Mouse (Mus musculus): Measurements from ENCODE around the gene 4930544D05Rik.
"Not testable (repeated sequence)": the region's sequence is repeated elsewhere in the genome, so short reads cannot be mapped to it uniquely, and the experiment has no call there.

4930544D05Rik gene

GRCm38 (mm10) chr11:70615516-70616093 is at the start of gene 4930544D05Rik:
TSS of gene 4930544D05Rik (plus strand) at chr11:70615848.
- DNase-seq (ENCODE audit: low spot score in 2 of 2): no peak

DNA sequence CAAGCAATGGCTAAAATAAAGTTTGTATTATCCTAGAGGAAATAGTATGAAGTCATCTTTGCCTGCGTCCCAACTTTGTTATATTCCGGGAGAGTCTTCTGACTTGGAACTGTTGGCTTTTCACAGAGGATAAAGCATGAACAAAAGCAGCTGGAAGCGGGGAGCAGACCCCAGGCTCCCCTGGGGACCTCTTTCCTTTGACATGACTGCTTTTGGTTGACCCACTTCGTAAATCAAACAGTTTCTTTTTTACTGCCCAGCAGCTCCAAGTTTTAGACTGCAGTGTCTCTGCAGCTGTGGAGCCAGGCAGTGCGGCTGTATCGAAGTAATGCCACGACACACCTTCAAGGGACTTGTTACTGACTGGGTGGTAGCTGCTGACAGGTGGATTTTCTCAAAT is 49.1 kb upstream of the 4930544D05Rik start:
- no peak for DNase-seq (ENCODE audit: low spot score in 2 of 2)

- not testable (repeated sequence) for DNase-seq (ENCODE audit: low spot score in 2 of 2)
These were observed 45.0 kb upstream of the 4930544D05Rik start for GRCm38 (mm10) chr11:70570614-70571013.

GRCm38 (mm10) chr11:70571641-70572040 is 44.0 kb upstream of the 4930544D05Rik start:
- no peak for DNase-seq (ENCODE audit: low spot score in 2 of 2)

DNA sequence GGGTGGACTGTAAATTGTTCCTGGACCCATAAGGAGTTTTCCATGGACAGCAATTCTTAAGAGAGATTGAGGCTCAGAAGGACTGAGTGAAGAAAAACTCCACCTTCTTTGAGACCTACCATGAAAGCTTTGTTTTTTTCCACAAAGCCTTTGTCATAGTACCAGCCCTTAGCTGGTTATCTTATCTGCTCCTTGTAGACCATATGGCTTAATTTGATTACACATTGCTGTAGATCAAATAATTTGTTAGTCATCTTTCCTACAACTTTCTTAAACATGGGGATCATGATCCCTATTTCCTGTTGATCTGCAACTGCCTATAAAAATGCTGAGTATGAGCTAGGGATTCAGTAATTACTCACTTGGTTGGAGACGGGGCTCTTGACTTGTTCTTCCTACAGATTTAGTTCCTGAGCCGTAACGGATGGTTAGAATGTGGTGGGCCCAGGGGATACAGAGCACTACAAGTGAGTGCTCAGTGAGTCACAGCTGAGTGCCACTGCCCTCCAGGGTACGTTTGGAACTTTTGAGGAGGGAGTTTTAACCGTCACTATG is 43.2 kb upstream of the 4930544D05Rik start:
- no peak for DNase-seq (ENCODE audit: low spot score in 2 of 2)

GRCm38 (mm10) chr11:70573872-70574271 is 41.8 kb upstream of the 4930544D05Rik start:
- DNase-seq (ENCODE audit: low spot score in 2 of 2): no peak

- no peak for DNase-seq (ENCODE audit: low spot score in 2 of 2)
These were observed 38.4 kb upstream of the 4930544D05Rik start for GRCm38 (mm10) chr11:70577201-70577600.

GRCm38 (mm10) chr11:70578962-70579361 is 36.7 kb upstream of the 4930544D05Rik start:
- DNase-seq (ENCODE audit: low spot score in 2 of 2): no peak

DNA sequence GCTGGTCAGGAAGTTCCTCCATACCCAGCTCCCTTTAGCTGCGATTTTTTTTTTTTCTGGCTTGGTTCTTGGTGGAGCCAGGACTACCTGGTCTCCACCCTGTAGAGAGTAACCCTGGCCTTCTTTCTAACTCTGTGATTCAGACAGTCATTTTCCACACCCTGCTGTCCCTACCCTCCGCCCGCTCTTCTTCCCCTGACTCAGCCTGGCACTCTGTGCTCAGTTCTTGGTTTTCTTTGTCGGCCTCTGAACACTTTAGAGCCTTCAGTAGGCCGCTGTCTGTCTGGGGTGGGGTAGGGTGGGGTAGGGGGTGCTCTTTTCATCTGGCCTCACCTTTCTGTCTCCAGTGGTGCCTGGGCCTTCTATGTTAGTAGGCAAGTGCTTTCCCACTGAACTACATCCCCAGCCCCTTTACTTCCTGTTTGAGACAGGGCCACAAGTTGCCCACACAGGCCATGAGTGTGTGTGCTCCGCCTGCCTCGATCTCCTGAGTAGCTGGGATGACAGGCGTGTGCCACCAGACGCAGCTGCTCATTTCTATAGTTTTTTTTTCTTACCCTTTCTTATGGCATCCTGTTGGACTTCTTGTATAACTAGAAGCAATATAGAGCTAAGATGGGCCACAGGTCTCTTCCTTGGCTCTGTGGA is 35.8 kb upstream of the 4930544D05Rik start:
- no peak for DNase-seq (ENCODE audit: low spot score in 2 of 2)

- DNase-seq (ENCODE audit: low spot score in 2 of 2): no peak
These were observed 35.3 kb upstream of the 4930544D05Rik start for GRCm38 (mm10) chr11:70580358-70580720.

DNA sequence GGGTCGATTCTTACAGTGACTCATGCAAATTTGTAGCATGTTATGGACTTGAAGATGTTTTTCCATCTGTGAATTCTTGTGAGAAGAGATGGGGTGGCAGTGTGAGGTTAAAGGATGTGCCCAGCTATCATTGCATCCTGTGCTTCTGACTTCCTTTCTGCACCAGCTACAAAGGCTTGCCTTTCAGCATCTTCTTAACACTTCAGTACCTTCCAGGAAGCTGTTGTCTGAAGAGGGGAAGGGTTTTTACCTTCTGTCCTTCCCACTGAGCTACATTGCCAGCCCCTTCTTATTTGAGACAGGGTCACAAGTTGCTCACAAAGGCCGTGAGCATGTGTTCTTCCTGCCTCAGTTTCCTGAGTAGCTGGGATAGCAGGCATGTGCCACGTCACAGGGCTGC is 34.7 kb upstream of the 4930544D05Rik start:
- no peak for DNase-seq (ENCODE audit: low spot score in 2 of 2)

GRCm38 (mm10) chr11:70582196-70582595 is 33.5 kb upstream of the 4930544D05Rik start:
- DNase-seq (ENCODE audit: low spot score in 2 of 2): no peak

- no peak for DNase-seq (ENCODE audit: low spot score in 2 of 2)
These were observed 32.5 kb upstream of the 4930544D05Rik start for GRCm38 (mm10) chr11:70583022-70583714.

DNA sequence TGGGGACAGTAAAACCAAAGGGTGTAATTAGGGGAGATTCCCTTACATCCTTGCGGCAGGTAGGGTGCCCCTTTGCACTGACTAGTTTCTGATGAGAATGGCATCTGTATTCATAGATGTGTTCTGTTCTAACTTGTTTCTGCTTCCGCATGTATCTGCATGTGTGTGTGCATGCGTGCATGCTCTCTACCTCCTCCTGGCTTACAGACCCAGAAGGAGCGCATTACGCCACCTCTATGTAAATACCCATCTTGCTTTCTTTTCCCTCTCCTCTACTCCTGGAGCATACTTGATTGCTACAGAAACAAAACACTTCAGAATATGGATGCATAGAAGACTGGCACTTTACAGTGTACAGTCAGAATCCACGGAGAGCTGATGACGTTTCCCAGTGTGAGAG is 31.9 kb upstream of the 4930544D05Rik start:
- DNase-seq (ENCODE audit: low spot score in 2 of 2): no peak

DNA sequence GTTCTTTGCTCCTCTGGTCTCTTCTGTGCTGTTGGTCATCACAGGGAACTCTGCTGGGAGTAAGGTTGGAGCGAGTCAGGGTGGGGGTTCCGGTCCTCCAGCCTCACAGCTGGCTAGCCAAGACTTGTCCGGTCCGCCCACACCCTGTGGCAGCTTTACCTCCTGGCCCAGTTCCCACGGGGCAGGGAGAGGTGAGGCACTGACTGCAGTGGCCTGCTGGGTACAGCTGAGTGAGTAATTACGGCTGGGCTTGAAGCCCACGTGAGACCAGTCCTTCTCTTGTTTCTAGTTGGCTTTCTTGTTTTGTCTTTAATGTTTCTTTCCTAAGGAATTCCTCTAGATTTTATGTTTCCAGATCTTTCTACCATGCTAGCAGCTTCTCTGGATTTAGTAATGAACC is 30.2 kb upstream of the 4930544D05Rik start:
- DNase-seq (ENCODE audit: low spot score in 2 of 2): peak; percentile 55 to 77

GRCm38 (mm10) chr11:70586261-70586660 is 29.4 kb upstream of the 4930544D05Rik start:
- DNase-seq (ENCODE audit: low spot score in 2 of 2): no peak

DNA sequence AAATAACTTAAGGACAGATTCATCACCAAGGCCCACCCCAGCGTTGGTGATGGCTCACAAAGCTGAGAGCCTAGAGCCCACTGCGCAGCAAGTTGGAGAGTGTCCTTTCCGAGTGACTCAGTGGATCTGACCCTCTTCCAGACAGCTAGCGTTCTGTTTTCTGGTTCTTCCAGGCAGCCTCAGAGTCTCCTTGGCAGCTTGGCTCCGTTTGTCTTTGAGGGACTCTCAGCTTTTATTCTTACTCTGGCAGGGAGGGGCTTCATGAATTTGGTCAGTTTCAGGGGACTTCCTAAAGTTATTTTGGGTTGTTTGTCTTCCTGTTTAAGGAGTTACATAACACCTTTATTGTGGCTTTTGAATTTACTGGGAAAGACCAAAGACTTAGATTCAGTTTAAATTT is 28.7 kb upstream of the 4930544D05Rik start:
- no peak for DNase-seq (ENCODE audit: low spot score in 2 of 2)

- DNase-seq (ENCODE audit: low spot score in 2 of 2): no peak
These were observed 23.9 kb upstream of the 4930544D05Rik start for GRCm38 (mm10) chr11:70591733-70592132.

DNA sequence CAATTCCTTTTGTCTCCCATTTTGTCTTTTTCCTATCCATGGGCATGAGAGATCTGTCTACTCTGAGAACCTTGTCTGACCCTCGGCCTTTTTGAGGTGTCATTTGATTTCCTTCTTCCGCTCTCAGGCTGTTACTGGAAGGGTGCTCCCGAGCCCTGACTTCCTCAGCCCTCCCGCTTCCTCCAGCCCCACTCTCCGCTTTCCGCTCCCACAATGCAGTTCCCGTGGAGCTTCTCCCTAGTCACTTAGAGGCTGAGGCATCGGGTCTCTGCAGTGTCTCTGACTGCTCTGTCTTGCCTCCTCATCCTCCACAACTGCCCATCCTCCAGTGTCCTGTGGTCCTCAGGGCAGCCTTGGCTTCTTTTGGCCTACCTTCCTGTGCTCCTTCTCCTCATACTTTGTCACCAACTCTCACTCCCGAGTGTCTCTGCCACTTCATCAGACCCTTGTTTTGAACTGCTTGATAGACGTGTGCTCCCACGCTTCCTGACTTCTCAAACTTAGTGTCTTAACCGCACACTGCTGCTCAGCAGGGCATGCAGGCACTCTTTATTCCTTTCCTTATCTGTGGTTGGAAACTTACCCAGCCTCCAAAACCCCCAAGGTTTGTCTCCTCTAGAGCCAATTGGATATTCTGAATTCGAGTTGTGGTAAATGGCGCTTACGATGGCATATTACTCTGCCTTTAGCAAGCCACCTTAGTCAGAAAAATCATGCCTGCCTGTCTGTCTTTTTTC is 21.2 kb upstream of the 4930544D05Rik start:
- no peak for DNase-seq (ENCODE audit: low spot score in 2 of 2)

GRCm38 (mm10) chr11:70595638-70596037 is 20.0 kb upstream of the 4930544D05Rik start:
- DNase-seq (ENCODE audit: low spot score in 2 of 2): no peak

- DNase-seq (ENCODE audit: low spot score in 2 of 2): no peak
These were observed 19.6 kb upstream of the 4930544D05Rik start for GRCm38 (mm10) chr11:70596094-70596493.

DNA sequence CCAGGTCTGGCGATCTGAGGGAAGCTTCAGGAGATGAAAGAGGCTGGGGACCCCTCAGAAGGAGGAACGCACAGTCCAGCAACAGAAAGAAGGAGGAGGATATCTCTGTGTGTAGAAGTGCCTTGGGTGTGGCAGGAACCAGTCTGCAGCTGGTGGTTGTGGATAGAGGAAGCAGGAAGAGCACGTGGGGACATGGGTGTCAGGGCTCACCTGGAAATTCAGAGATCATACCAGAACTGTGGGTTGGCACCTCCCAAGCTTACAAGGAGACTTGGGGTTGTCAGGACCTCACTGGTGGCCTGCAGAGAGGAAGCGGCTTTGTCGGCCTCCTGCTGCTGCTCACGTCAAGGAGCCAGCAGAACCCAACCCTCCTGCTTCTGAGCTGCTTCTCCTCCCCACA is 18.3 kb upstream of the 4930544D05Rik start:
- no peak for DNase-seq (ENCODE audit: low spot score in 2 of 2)

All from urinary bladder, postnatal 4 days (tissue).